Mouse (Mus musculus) neural tube, embryonic 11.5 days (tissue): Measurements from ENCODE around the gene Pdxk. TPM values are rescaled to one million over a fixed set of nuclear protein-coding genes. Genes with fewer than 3 reads are reported as not detected.
A peak's percentile ranks its signal among the peaks of the same experiment; 100 is the strongest.
"Not testable (repeated sequence)": the region's sequence is repeated elsewhere in the genome, so short reads cannot be mapped to it uniquely, and the experiment has no call there.

ENCODE experiments used
- ATAC-seq: fragments of 200-750 bp; cut with Nextera tagmentation; 2 replicates; pipeline ENCODE4 v1.8.0; 2017; ENCODE audit warnings: moderate number of reproducible peaks, mild to moderate bottlenecking, moderate TSS enrichment, moderate library complexity; ENCODE audit not compliant: insufficient read depth, low FRiP score, low TSS enrichment
- DNase-seq: peaks from one replicate; pipeline ENCODE4 v3.0.0-alpha.2; 2015; ENCODE audit warnings: low spot score
- H3K27ac ChIP-seq: fragments of 300-500 bp; sonication (generic); 2 replicates; pipeline ENCODE4 v1.5.1; 2014; ENCODE audit warnings: low read depth, mild to moderate bottlenecking, low read length
- H3K27me3 ChIP-seq: fragments of 300-500 bp; sonication (generic); 2 replicates; pipeline ENCODE4 v1.6.1; 2014; ENCODE audit warnings: mild to moderate bottlenecking, low read length, mixed read lengths; ENCODE audit not compliant: control insufficient read depth, insufficient read depth
- H3K36me3 ChIP-seq: fragments of 300-500 bp; sonication (generic); 2 replicates; pipeline ENCODE4 v1.6.1; 2014; ENCODE audit warnings: mild to moderate bottlenecking, low read length, moderate library complexity, mixed read lengths; ENCODE audit not compliant: control insufficient read depth, insufficient read depth
- H3K4me1 ChIP-seq: fragments of 300-500 bp; sonication (generic); 2 replicates; pipeline ENCODE4 v1.6.1; 2014; ENCODE audit warnings: low read length, mixed read lengths; ENCODE audit not compliant: control insufficient read depth, insufficient read depth
- H3K4me2 ChIP-seq: fragments of 300-500 bp; sonication (generic); 2 replicates; pipeline ENCODE4 v1.6.1; 2014; ENCODE audit warnings: low read depth, mild to moderate bottlenecking, moderate library complexity
- H3K4me3 ChIP-seq: fragments of 300-500 bp; sonication (generic); 2 replicates; pipeline ENCODE4 v1.5.1; 2014; ENCODE audit warnings: low read depth, low read length
- H3K9ac ChIP-seq: fragments of 300-500 bp; sonication (generic); 2 replicates; pipeline ENCODE4 v1.6.1; 2014; ENCODE audit warnings: mild to moderate bottlenecking, low read length
- H3K9me3 ChIP-seq: fragments of 300-500 bp; sonication (generic); 2 replicates; pipeline ENCODE4 v1.6.1; 2016; ENCODE audit warnings: low read length; ENCODE audit not compliant: control insufficient read depth
- WGBS: fragments of 180-500 bp; shearing (Covaris S2); extraction: QIAGEN DNeasy Blood & Tissue Kit; methylation state at CpG from one replicate; pipeline ENCODE4 v1.1.7; 2014; 5-methylcytosine and 5-hydroxymethylcytosine counted together
- polyA plus RNA-seq: library from polyadenylated mRNA; unstranded; fragments of >200 nt; fragmentation: Nextera tagmentation; extraction: Ambion mirVana; gene quantifications from 2 replicates; pipeline ENCODE4 v1.2.1, GENCODE M21; 2014

Pdxk gene
- polyA plus RNA-seq: 6.9 and 7.4 TPM in 2 replicates

DNA sequence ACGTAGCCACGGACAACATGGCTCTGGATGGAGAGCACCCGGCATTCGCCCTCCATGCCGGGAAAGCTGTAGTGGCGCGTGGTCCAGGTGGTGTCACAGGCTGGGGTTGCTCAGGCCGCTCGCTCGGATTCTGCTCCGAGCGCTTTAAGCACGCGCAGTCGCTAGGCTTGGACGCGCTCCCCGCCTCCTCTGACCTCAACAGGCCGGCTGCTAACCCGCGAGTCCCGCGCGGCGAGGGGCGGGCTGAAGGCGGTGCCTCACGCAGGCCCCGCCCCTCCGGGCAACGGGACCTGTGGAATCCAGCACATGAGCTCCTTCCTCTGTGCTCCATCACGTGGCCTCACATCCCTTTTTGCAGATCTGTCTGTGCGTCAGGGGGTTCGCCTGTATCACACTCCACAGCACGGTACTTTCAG, at the start of gene Pdxk:
Gene Pdxk (minus strand): TSS at position 184 of the 416 bp plus-strand sequence.
- H3K27ac ChIP-seq: no peak within 1 kb of the TSS
- H3K27me3 ChIP-seq: no peaks in the 10 kb centered on the region
- WGBS: under 1% methylated on average over 32 of the region's 35 CpGs
- peak within 1 kb of the TSS; percentile 63 for H3K9ac ChIP-seq
- H3K4me2 ChIP-seq: peak within 1 kb of the TSS; percentile 97
- no peaks in the 10 kb centered on the region for H3K36me3 ChIP-seq
- no peaks in the 10 kb centered on the region for H3K9me3 ChIP-seq
- DNase-seq: peak; percentile 92
- ATAC-seq: peak; percentile 93
- peaks cover 8% of the 10 kb centered on the region for H3K4me1 ChIP-seq
- H3K4me3 ChIP-seq: peak within 1 kb of the TSS; percentile 66

DNA sequence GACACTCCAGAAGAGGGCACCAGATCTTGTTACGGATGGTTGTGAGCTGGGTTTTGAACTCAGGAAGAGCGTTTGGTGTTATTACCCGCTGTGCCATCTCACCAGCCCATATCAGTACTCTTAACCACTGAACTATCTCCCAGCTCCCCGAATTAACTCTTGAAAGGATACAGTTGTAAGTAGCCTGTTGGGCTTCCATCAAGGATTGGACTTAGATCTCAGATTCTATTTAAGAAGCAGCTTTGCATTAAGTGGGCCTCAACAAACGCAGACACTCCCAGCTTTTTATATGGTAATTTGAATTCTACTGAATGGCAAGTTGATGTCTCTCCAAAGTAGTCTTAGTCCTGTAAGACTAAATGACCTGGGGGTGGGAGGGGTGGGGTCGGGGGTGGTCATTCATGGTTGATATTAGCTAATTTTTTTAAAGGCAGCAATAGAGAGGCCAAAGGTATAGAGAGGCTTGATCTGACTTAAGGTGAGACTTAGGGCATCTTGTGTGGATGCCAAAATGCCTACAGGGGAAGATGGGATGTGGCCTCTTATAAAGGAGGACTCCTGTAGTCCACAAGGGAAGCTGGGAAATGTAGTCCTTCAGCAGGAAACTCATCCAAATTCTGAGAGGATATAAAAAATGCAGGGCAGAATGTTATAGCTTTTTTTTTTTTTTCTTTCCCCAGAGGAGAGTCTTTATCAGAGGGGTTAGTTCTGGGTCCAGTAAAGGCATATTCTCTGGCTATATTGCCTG, 38.4 kb upstream of the Pdxk start:
- no peaks in the 10 kb centered on the region for H3K9me3 ChIP-seq
- no peaks in the 10 kb centered on the region for H3K36me3 ChIP-seq
- no peaks in the 10 kb centered on the region for H3K4me1 ChIP-seq
- no peaks in the 10 kb centered on the region for H3K27me3 ChIP-seq
- DNase-seq: no peak
- ATAC-seq: no peak
- H3K27ac ChIP-seq: no peak overlapping the region
- 75% methylated on average over 6 of the region's 6 CpGs for WGBS
- no peak overlapping the region for H3K4me2 ChIP-seq
- H3K9ac ChIP-seq: no peak overlapping the region
- no peak overlapping the region for H3K4me3 ChIP-seq

DNA sequence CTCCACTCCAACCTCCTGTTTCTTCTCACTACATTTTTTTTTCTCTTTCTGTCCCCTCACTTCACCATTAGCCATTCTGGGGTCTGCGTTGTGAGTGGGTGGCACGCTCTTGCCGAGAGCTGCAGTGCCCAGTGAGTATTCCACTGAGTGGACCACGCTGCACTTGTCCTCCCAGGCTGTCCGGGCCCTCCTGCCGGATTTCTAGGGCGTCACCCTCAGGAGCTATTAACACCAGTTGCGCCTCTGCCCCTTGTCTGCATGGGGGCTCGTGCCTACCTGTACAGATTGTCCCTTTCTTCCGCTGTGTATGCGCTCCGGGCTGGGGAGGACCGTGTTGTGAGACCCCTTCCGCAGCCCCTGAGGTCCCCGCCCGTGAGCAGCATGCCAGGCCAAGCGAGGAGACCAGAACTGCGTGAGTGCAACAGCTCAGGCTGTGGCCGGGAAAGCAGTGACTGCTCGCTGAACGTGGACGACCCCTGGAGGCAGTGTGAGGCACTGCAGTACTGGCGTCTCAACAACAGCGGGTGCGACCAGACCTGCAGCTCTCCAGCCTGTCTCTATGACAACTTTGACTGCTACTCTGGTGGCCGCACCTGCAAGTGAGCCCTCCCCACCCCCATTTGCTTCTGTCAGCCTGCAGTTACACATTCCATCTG, 22.8 kb upstream of the Pdxk start:
- Histone ChIP-seq H3K36me3 (no peaks in the 10 kb centered on the region), H3K4me2 (peak overlapping the region; percentile 44), H3K27me3 (0 out of 2 replicates have a peak, but pooled peaks cover 3% of the 10 kb centered on the region), H3K4me3 (0 out of 2 replicates have a peak overlapping the region, but pooled peaks have one; percentile 15), H3K27ac (no peak overlapping the region), H3K9me3 (no peaks in the 10 kb centered on the region), H3K4me1 (no peaks in the 10 kb centered on the region), H3K9ac (peak overlapping the region; percentile 28)
- DNase-seq (peak; percentile 80), ATAC-seq (peak; percentile 50)
- WGBS: 8% methylated on average over 26 of the region's 26 CpGs

DNA sequence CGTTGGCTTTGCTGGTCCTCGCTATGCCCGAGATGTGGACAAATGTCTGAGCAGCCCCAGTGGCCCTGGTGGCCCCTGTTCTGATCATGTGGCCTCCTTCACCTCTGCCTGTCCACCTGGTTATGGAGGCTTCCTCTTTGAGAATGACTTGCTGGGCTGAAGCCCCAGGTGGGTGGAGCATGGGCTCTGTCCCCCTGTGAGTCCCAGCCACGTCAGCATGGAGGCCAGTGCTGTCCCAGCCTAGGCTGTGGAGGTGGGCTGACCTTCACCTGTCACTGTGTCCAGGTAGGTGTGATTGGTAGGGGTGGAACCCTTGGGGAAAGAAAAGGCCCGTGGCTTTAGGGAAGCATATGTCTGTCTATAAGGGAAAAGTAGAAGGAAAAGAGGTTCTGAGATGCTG, 22.1 kb upstream of the Pdxk start:
- H3K4me2 ChIP-seq: no peak overlapping the region
- H3K36me3 ChIP-seq: no peaks in the 10 kb centered on the region
- H3K9me3 ChIP-seq: no peaks in the 10 kb centered on the region
- H3K4me3 ChIP-seq: no peak overlapping the region
- no peak overlapping the region for H3K27ac ChIP-seq
- DNase-seq (no peak), ATAC-seq (no peak)
- WGBS: 65% methylated on average over 5 of the region's 5 CpGs
- H3K4me1 ChIP-seq: 0 out of 2 replicates have a peak, but pooled peaks cover 2% of the 10 kb centered on the region
- no peak overlapping the region for H3K9ac ChIP-seq
- 0 out of 2 replicates have a peak, but pooled peaks cover 3% of the 10 kb centered on the region for H3K27me3 ChIP-seq

DNA sequence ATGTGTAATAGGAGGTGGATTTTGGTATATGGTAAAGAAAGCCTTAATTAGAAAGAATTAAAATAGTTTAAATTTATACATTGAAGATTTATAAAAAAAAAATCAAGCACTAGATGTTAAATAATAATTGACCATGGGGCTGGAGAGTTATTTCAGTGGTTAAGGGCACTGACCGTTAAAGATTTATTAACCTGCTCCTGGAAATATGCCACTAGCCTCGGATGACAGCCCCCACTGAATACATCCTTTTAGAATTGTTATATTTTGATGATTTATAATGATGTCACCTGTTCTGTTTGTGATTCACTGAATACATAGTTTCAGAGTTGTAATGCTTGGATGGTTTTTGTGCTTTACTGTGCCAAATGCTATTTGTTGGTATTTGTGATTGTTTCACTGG, 20.6 kb upstream of the Pdxk start:
- not testable (repeated sequence) for H3K4me3 ChIP-seq, H3K36me3 ChIP-seq, DNase-seq, H3K27me3 ChIP-seq, ATAC-seq, H3K9ac ChIP-seq, H3K27ac ChIP-seq, H3K9me3 ChIP-seq, H3K4me1 ChIP-seq, H3K4me2 ChIP-seq
- WGBS: 64% methylated on average over 2 of the region's 2 CpGs

DNA sequence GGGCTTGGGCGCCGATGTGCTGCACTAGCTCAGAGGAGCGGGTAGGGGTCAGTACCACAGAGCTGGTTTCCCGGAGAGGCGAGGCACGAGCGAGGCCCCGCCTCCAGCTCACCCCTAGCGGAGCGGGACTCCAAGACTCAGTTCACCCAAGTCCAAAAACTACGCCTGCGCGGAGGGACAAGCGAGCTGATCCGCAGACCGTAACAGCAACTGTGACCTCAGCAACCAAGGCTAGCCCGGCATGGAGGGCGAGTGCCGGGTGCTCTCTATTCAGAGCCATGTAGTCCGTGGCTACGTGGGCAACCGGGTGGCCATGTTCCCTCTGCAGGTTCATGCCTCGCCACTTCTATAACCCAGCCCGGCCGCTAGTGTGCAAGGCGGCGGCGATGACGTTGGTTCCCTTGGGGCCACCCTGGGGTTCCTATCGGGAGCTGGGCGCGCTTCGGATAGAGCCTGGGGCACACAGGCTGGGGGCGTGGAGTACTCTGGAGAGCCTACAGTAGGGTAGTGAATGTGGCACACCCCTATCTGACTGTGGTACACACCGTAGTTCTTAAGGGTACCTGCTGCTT, 17.2 kb upstream of the Pdxk start:
- 0 out of 2 replicates have a peak, but pooled peaks cover 3% of the 10 kb centered on the region for H3K27me3 ChIP-seq
- whole genome bisulfite sequencing: under 1% methylated on average over 35 of the region's 35 CpGs

DNA sequence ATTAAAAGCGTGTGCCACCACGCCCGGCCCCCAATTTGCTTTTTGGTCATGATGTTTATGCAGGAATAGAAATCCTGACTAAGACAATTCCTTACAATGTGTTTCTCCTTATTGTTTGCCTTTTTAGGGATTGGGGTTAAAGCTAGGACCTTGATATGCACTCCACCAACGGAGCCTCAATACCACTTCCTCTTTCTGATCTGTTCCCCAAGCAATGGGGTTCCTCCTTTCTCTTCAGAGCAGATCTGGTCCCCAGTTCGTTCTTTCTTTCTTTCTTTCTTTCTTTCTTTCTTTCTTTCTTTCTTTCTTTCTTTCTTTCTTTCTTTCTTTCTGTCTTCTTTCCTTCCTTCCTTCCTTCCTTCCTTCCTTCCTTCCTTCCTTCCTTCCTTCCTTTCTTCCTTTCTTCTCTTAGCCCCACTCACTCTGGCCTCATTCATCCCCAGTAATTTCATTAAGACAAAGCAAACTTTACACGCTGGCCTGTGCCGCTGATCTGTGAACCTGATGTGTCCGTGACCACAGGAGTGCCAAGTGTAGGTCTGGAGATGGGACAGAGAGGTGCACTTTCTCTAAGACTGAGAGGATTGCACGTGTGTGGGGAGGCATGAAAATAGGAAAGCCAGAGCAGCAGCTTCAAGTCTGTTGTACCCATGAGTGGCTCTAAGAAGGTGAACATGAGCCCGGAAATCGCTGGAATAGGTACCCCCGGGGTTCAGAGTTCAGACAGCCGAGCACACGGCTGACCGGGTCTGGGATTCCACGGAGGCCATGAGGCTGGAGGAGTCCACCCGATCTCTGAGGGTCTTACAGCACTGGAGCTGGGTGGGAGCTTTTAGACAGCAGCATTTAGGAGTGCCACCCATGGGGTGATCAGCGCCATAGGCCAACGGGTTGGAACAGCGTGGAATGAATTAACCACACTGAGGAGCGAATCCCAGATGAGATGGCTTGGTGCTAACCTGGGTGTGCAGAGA, 16.5 kb upstream of the Pdxk start:
- H3K27ac ChIP-seq: no peak overlapping the region
- H3K9me3 ChIP-seq: no peaks in the 10 kb centered on the region
- 38% methylated on average over 21 of the region's 21 CpGs for WGBS

More for the DNA sequence above, 17.2 kb upstream of the Pdxk start:
- Histone ChIP-seq H3K36me3 (no peaks in the 10 kb centered on the region), H3K9me3 (no peaks in the 10 kb centered on the region), H3K4me2 (peak overlapping the region; percentile 67), H3K27ac (no peak overlapping the region), H3K4me3 (peak overlapping the region; percentile 39), H3K9ac (peak overlapping the region; percentile 42), H3K4me1 (peaks cover 5% of the 10 kb centered on the region; the same call in 1 of the 2 replicates)
- DNase-seq (peak; percentile 85), ATAC-seq (peak; percentile 93)

DNA sequence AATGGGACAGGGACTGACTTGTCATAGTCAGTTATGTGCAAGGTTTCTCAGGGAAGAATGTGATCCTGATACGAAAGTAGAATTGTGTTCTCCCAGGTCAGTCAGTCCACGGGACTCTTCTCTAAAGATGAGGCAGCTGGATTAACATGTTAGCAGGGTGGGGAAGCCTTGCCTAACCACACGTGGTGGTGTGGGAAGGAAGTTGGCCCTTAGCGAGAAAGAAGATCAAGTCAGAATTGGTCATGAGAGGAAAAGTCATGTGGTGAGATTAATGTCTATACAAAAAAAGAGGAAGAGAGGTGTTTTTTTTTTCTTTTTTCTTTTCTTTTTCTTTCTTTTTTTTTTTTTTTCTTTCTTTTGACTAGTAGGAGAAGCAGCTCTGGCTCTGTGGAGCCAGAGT, 12.0 kb upstream of the Pdxk start:
- no peaks in the 10 kb centered on the region for H3K9me3 ChIP-seq
- no peak for ATAC-seq

More for the DNA sequence above, 16.5 kb upstream of the Pdxk start:
- no peaks in the 10 kb centered on the region for H3K36me3 ChIP-seq
- H3K4me2 ChIP-seq: peak overlapping the region; percentile 67
- H3K9ac ChIP-seq: peak overlapping the region; percentile 42
- no peak; the same call in 1 of the 2 replicates for ATAC-seq
- H3K27me3 ChIP-seq: 0 out of 2 replicates have a peak, but pooled peaks cover 3% of the 10 kb centered on the region
- H3K4me1 ChIP-seq: peaks cover 5% of the 10 kb centered on the region; the same call in 1 of the 2 replicates
- DNase-seq: no peak
- H3K4me3 ChIP-seq: peak overlapping the region; percentile 39

More for the DNA sequence above, 12.0 kb upstream of the Pdxk start:
- no peaks in the 10 kb centered on the region for H3K36me3 ChIP-seq
- 83% methylated on average over 4 of the region's 4 CpGs for WGBS
- H3K4me2 ChIP-seq: no peak overlapping the region
- no peak overlapping the region for H3K27ac ChIP-seq
- H3K9ac ChIP-seq: no peak overlapping the region
- H3K4me3 ChIP-seq: no peak overlapping the region
- H3K4me1 ChIP-seq: peaks cover 3% of the 10 kb centered on the region; the same call in 1 of the 2 replicates
- no peaks in the 10 kb centered on the region for H3K27me3 ChIP-seq
- DNase-seq: no peak
